Mouse (Mus musculus): ENCODE measurements around the gene Nacc2. TPM values are rescaled to one million over a fixed set of nuclear protein-coding genes. Genes with fewer than 3 reads are reported as not detected.

The Nacc2 gene
- 15.0 TPM for polyA plus RNA-seq (2012; fragmentation: generic; extraction: Trizol)

DNA sequence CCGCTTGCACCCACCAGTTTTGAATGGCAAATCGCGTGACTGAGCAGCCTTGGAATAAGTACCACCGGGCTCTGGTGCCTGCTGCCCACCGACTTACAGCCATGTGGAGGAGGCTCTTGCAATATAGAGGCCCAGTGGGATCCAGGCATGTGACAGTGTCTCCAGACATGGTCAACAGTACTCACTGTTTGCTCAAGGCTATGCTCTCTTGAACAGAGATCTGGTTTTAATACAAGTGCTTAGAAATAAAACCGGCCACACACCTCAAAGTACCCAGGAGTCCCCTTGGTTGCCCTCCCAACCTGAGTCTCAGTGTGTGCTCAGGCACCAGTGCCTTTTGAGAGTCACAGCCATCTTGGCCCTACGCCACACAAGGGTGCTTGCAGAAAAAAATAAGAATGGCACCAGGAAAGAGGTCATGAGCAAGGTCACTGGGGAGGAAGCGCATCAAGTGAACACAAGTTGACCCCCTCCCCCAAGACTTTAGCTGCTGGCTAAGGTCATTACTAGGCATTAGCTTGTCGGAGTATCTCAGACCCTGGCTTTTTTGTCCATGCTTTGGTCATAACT, at the start of gene Nacc2:
Nacc2 (minus strand) TSS at position 142 of the 570 bp plus-strand sequence.
- no peaks in the 10 kb centered on the region for H3K27me3 ChIP-seq (ENCODE audit: control insufficient read depth, insufficient read depth, insufficient read length)
- no peak for TF ChIP-seq REST (IDR thresholded peaks at IDR 0.05; ENCODE audit: insufficient read depth, insufficient read length)
- TF ChIP-seq SRF (IDR thresholded peaks at IDR 0.05; ENCODE audit: control insufficient read depth, insufficient read length, low read depth) = no peak
- no peak for TF ChIP-seq POLR2A (IDR thresholded peaks at IDR 0.05; ENCODE audit: insufficient read length, low read depth)
- no peak for TF ChIP-seq USF1 (IDR thresholded peaks at IDR 0.05; ENCODE audit: low read depth)
- no peak for TF ChIP-seq TCF3 (IDR thresholded peaks at IDR 0.05; ENCODE audit: insufficient read length, low read depth)
- TF ChIP-seq CEBPB (IDR thresholded peaks at IDR 0.05; ENCODE audit: insufficient read depth, poor library complexity, severe bottlenecking) = no peak
- no peak for TF ChIP-seq POLR2AphosphoS2 (IDR thresholded peaks at IDR 0.05; ENCODE audit: insufficient read length, low read depth)
- no peak for TF ChIP-seq E2F4 (IDR thresholded peaks at IDR 0.05; ENCODE audit: insufficient read depth)
- peak within 1 kb of the TSS; percentile 39 for H3K4me3 ChIP-seq
- H3K4me2 ChIP-seq (ENCODE audit: low read depth) = peak within 1 kb of the TSS; percentile 93
- H3K36me3 ChIP-seq (ENCODE audit: control insufficient read depth, insufficient read depth) = no peaks in the 10 kb centered on the region
- peak within 1 kb of the TSS; percentile 79 for H3ac ChIP-seq (ENCODE audit: control insufficient read depth, insufficient read length)
- peaks cover 5% of the 10 kb centered on the region for H3K79me2 ChIP-seq (ENCODE audit: control insufficient read depth, insufficient read depth)

DNA sequence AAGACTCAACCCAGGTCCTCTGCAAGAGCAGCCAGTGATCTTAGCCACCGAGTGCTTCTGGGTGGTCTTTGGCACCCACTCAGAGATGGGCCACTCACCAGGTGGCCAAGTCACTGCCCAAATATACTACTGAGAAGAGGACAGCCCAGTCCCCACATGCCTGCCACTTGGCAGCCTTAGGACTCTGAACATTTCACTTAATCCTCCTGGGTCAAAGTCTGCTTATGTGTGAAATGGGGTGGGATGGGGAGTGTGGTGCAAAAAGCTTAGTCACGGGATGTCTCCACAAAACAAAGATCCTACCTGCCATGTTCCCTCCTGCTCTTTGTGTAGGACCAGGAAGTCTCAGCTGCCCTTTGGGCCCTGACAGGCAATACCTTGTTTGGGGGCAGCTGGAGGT, 49.1 kb upstream of the Nacc2 start:
- TF ChIP-seq SRF (IDR thresholded peaks at IDR 0.05; ENCODE audit: control insufficient read depth, insufficient read length, low read depth) (no peak), MAX (IDR thresholded peaks at IDR 0.05; ENCODE audit: low read depth) (no peak), TCF3 (IDR thresholded peaks at IDR 0.05; ENCODE audit: insufficient read length, low read depth) (no peak), CEBPB (IDR thresholded peaks at IDR 0.05; ENCODE audit: insufficient read depth, poor library complexity, severe bottlenecking) (no peak)
- no peak overlapping the region for H3K4me2 ChIP-seq (ENCODE audit: low read depth)
- no peaks in the 10 kb centered on the region for H3K79me2 ChIP-seq (ENCODE audit: control insufficient read depth, insufficient read depth)
- H3K36me3 ChIP-seq (ENCODE audit: control insufficient read depth, insufficient read depth) = no peaks in the 10 kb centered on the region
- no peak overlapping the region for H3ac ChIP-seq (ENCODE audit: control insufficient read depth, insufficient read length)
- peaks cover 90% of the 10 kb centered on the region for H3K27me3 ChIP-seq (ENCODE audit: control insufficient read depth, insufficient read depth, insufficient read length)
- H3K4me3 ChIP-seq = no peak overlapping the region

DNA sequence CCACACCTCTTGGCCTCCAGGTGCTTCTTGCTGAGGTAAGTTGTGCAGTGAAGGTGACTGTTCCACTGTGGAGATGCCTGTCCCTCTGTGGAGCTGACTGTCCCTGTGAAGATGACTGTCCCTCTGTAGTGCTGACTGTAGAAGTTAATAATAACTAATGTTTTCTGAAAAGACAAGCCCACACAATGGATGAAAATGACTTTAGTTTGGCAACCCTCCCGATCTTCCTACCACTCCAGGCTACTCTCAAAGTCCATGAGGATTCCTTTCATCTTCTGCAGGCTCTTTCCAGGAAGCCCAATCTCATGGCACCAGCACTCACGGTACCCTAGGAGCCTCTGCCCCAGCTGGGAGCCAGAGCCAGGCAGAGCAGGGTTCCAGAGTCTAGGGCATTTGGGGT, 47.4 kb upstream of the Nacc2 start:
- H3K79me2 ChIP-seq (ENCODE audit: control insufficient read depth, insufficient read depth) = no peaks in the 10 kb centered on the region
- H3K4me3 ChIP-seq = no peak overlapping the region
- H3K27me3 ChIP-seq (ENCODE audit: control insufficient read depth, insufficient read depth, insufficient read length) = peaks cover 84% of the 10 kb centered on the region
- no peak overlapping the region for H3ac ChIP-seq (ENCODE audit: control insufficient read depth, insufficient read length)
- no peak overlapping the region for H3K4me2 ChIP-seq (ENCODE audit: low read depth)
- H3K36me3 ChIP-seq (ENCODE audit: control insufficient read depth, insufficient read depth) = no peaks in the 10 kb centered on the region
- no peak for TF ChIP-seq SRF (IDR thresholded peaks at IDR 0.05; ENCODE audit: control insufficient read depth, insufficient read length, low read depth)
- no peak for TF ChIP-seq MYOG (IDR thresholded peaks at IDR 0.05; ENCODE audit: control insufficient read depth in 1 of 3, insufficient read depth in 1 of 3, insufficient read length in 2 of 3, low read depth in 2 of 3)
- no peak for TF ChIP-seq POLR2AphosphoS2 (IDR thresholded peaks at IDR 0.05; ENCODE audit: insufficient read length, low read depth)
- TF ChIP-seq POLR2A (IDR thresholded peaks at IDR 0.05; ENCODE audit: insufficient read length, low read depth) = no peak
- no peak for TF ChIP-seq CEBPB (IDR thresholded peaks at IDR 0.05; ENCODE audit: insufficient read depth, poor library complexity, severe bottlenecking)
- no peak for TF ChIP-seq REST (IDR thresholded peaks at IDR 0.05; ENCODE audit: insufficient read depth, insufficient read length)
- no peak for TF ChIP-seq MYOD1 (IDR thresholded peaks at IDR 0.05; ENCODE audit: control insufficient read depth in 1 of 3, insufficient read length in 2 of 3, low read depth in 2 of 3)
- no peak for TF ChIP-seq E2F4 (IDR thresholded peaks at IDR 0.05; ENCODE audit: insufficient read depth)
- no peak for TF ChIP-seq MAX (IDR thresholded peaks at IDR 0.05; ENCODE audit: low read depth)
- no peak for TF ChIP-seq TCF12 (IDR thresholded peaks at IDR 0.05; ENCODE audit: insufficient read depth, poor library complexity, severe bottlenecking)
- TF ChIP-seq USF1 (IDR thresholded peaks at IDR 0.05; ENCODE audit: low read depth) = no peak
- TF ChIP-seq TCF3 (IDR thresholded peaks at IDR 0.05; ENCODE audit: insufficient read length, low read depth) = no peak

DNA sequence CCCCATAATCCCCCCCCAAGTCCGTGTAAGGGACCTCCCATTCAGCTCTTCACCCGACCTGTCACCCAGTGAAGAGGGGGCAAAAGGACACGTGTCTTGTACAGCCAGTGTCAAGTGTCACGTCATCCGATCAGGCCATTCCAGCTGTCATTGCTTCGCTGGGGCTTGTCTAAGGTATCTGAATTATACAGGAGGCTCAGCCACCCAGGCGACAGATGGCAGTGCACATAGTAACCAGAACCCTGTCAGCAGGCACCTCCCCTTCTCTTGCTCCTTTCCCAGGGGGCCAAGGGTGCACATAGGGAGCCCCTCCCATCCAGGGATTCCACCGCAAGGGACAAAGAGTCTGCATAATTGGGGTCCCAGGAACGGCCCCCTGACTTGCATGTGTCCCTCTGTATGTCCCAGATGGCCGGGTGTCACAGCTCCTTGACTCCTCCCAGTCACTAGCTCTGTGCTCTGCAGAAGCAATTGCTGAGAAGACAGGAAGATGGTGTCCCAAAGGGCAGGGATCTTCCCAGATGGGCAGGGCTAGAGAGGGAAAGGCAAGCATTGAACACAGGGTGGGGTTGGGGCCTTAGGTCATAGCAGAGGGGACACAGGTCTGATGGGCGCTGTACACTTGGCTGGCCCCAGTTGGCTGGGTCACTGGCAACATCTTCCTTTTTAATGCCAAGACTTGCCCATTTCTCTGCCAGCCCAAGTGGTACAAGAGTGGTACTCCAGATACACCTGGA, 46.0 kb upstream of the Nacc2 start:
- Histone ChIP-seq H3K36me3 (ENCODE audit: control insufficient read depth, insufficient read depth) (no peaks in the 10 kb centered on the region), H3K79me2 (ENCODE audit: control insufficient read depth, insufficient read depth) (no peaks in the 10 kb centered on the region), H3ac (ENCODE audit: control insufficient read depth, insufficient read length) (no peak overlapping the region), H3K4me2 (ENCODE audit: low read depth) (no peak overlapping the region), H3K27me3 (ENCODE audit: control insufficient read depth, insufficient read depth, insufficient read length) (peaks cover 77% of the 10 kb centered on the region), H3K4me3 (no peak overlapping the region)
- TF ChIP-seq MYOG (IDR thresholded peaks at IDR 0.05; ENCODE audit: control insufficient read depth in 1 of 3, insufficient read depth in 1 of 3, insufficient read length in 2 of 3, low read depth in 2 of 3) (peak in 1 of 3 experiments; percentile 17), TCF12 (IDR thresholded peaks at IDR 0.05; ENCODE audit: insufficient read depth, poor library complexity, severe bottlenecking) (no peak), MYOD1 (IDR thresholded peaks at IDR 0.05; ENCODE audit: control insufficient read depth in 1 of 3, insufficient read length in 2 of 3, low read depth in 2 of 3) (peak in 1 of 3 experiments; percentile 13)

DNA sequence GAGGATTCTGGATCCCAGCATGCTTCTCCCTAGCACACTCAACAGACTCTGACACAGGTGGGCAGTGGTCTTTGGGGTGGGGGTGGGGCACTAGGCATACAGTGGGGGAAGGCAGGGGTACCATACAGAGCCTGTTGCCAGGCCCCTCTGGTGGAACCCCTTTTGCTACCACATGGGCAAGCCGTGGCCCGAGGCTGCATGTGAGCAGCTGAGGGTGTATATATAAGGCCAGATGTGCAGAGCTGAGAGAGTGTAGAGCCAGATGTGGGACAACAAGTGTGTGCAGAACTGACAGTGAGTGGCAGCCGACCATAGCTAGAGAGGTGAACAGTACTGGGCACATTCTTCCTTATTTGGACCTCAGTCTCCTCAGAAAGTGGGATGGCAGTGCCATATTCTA, 43.9 kb upstream of the Nacc2 start:
- no peak overlapping the region for H3K4me3 ChIP-seq
- no peaks in the 10 kb centered on the region for H3K79me2 ChIP-seq (ENCODE audit: control insufficient read depth, insufficient read depth)
- H3K27me3 ChIP-seq (ENCODE audit: control insufficient read depth, insufficient read depth, insufficient read length) = peaks cover 62% of the 10 kb centered on the region
- no peak overlapping the region for H3K4me2 ChIP-seq (ENCODE audit: low read depth)
- no peak overlapping the region for H3ac ChIP-seq (ENCODE audit: control insufficient read depth, insufficient read length)
- H3K36me3 ChIP-seq (ENCODE audit: control insufficient read depth, insufficient read depth) = no peaks in the 10 kb centered on the region
- TF ChIP-seq E2F4 (IDR thresholded peaks at IDR 0.05; ENCODE audit: insufficient read depth) (no peak), REST (IDR thresholded peaks at IDR 0.05; ENCODE audit: insufficient read depth, insufficient read length) (no peak), CEBPB (IDR thresholded peaks at IDR 0.05; ENCODE audit: insufficient read depth, poor library complexity, severe bottlenecking) (no peak), MYOD1 (IDR thresholded peaks at IDR 0.05; ENCODE audit: control insufficient read depth in 1 of 3, insufficient read length in 2 of 3, low read depth in 2 of 3) (no peak), SRF (IDR thresholded peaks at IDR 0.05; ENCODE audit: control insufficient read depth, insufficient read length, low read depth) (no peak), POLR2AphosphoS2 (IDR thresholded peaks at IDR 0.05; ENCODE audit: insufficient read length, low read depth) (no peak), MYOG (IDR thresholded peaks at IDR 0.05; ENCODE audit: control insufficient read depth in 1 of 3, insufficient read depth in 1 of 3, insufficient read length in 2 of 3, low read depth in 2 of 3) (no peak), TCF12 (IDR thresholded peaks at IDR 0.05; ENCODE audit: insufficient read depth, poor library complexity, severe bottlenecking) (no peak), TCF3 (IDR thresholded peaks at IDR 0.05; ENCODE audit: insufficient read length, low read depth) (no peak), POLR2A (IDR thresholded peaks at IDR 0.05; ENCODE audit: insufficient read length, low read depth) (no peak), USF1 (IDR thresholded peaks at IDR 0.05; ENCODE audit: low read depth) (no peak), MAX (IDR thresholded peaks at IDR 0.05; ENCODE audit: low read depth) (no peak)
